Mouse (Mus musculus): Measurements from ENCODE around the gene Zfyve21. TPM values are rescaled to one million over a fixed set of nuclear protein-coding genes. Genes with fewer than 3 reads are reported as not detected.

The Zfyve21 gene
- polyA plus RNA-seq, 1 experiment = 23.8 TPM

DNA sequence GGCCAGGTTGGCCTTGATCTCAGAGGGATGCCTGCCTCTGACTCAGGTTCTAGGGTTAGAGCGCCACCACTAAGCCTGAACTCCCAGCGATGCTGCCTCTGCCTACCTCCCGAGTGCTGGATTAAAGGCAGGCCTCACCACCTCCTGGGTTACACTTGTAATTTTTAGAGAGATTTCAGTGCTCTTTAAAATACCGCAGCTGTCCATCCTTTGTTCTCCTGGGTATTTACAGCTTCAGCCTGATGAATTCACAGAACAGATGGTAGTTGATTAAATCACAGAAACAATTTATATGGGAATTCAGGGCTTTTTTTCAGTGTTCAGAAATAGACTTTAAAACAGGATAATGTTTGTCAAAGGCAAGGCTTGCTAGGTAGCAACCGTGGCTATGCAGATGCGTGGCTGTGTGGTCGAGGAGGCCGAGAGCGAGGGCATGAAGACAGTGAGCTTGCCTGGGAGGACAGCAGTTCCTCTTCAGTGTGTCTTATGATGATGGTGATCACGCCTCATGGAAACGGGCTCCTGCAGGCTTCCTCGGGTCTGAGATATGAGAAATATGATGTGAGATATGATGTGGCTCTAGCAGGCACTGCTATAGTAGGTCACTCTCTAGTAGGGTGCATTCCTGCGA is 22.4 kb upstream of the Zfyve21 start:
- TF ChIP-seq CTCF (IDR thresholded peaks at IDR 0.05; ENCODE audit: control insufficient read depth, insufficient read depth, insufficient replicate concordance, low read depth, low read length) = no peak
- TF ChIP-seq POLR2A (IDR thresholded peaks at IDR 0.05; ENCODE audit: control insufficient read depth, low read depth, low read length) = no peak
- no peaks in the 10 kb centered on the region for H3K4me1 ChIP-seq (ENCODE audit: control insufficient read depth, insufficient read depth, low read length)
- no peak overlapping the region for H3K27ac ChIP-seq (ENCODE audit: control insufficient read depth, insufficient read depth, low read depth, low read length)
- H3K27me3 ChIP-seq (ENCODE audit: control insufficient read depth, insufficient read depth, low read length) = no peaks in the 10 kb centered on the region
- no peaks in the 10 kb centered on the region for H3K36me3 ChIP-seq (ENCODE audit: control insufficient read depth, insufficient read depth, low read length)
- no peak overlapping the region for H3K4me3 ChIP-seq (ENCODE audit: control insufficient read depth, low read depth, low read length)

- no peaks in the 10 kb centered on the region for H3K36me3 ChIP-seq (ENCODE audit: control insufficient read depth, insufficient read depth, low read length)
- H3K4me1 ChIP-seq (ENCODE audit: control insufficient read depth, insufficient read depth, low read length) = no peaks in the 10 kb centered on the region
- H3K27ac ChIP-seq (ENCODE audit: control insufficient read depth, insufficient read depth, low read depth, low read length) = no peak overlapping the region
- no peaks in the 10 kb centered on the region for H3K27me3 ChIP-seq (ENCODE audit: control insufficient read depth, insufficient read depth, low read length)
- H3K4me3 ChIP-seq (ENCODE audit: control insufficient read depth, low read depth, low read length) = no peak overlapping the region
- TF ChIP-seq CTCF (IDR thresholded peaks at IDR 0.05; ENCODE audit: control insufficient read depth, insufficient read depth, insufficient replicate concordance, low read depth, low read length) = no peak
- no peak for TF ChIP-seq POLR2A (IDR thresholded peaks at IDR 0.05; ENCODE audit: control insufficient read depth, low read depth, low read length)
Observed at GRCm38 (mm10) chr12:111794102-111794501, 19.9 kb upstream of the Zfyve21 start.

DNA sequence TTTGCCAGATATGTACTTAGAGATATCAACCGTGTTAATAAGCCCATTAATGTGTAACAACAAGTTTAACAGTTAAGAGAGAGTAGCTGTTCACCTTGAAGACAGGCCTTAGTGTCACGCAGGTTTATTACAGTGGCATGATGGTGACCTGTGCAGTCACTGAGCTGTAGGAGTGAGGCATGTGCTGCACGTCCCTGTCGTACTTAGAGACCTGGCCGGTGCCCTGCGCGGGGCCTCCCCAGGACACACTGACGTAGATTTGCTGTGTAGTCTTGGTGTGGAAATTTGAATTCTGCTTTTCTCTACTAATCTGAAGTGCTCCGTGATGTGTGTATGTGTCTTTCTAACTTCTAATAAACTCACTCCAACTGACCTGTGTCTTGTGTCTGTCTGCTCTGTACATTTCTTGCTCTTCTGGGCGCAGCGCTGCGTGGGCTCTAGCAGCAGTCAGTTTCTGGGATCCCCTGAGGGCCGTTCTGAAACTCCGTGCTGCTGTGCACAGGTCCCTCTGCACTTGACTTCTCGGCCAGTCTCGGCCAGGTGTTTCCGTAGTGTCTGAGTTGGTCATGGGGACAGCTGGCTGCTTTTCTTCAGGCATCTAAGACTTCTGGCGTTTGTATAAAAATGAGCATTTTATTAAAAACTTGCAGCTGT is 19.3 kb upstream of the Zfyve21 start:
- TF ChIP-seq POLR2A (IDR thresholded peaks at IDR 0.05; ENCODE audit: control insufficient read depth, low read depth, low read length) (no peak), CTCF (IDR thresholded peaks at IDR 0.05; ENCODE audit: control insufficient read depth, insufficient read depth, insufficient replicate concordance, low read depth, low read length) (no peak)
- Histone ChIP-seq H3K4me1 (ENCODE audit: control insufficient read depth, insufficient read depth, low read length) (no peaks in the 10 kb centered on the region), H3K4me3 (ENCODE audit: control insufficient read depth, low read depth, low read length) (no peak overlapping the region), H3K27me3 (ENCODE audit: control insufficient read depth, insufficient read depth, low read length) (no peaks in the 10 kb centered on the region), H3K36me3 (ENCODE audit: control insufficient read depth, insufficient read depth, low read length) (no peaks in the 10 kb centered on the region), H3K27ac (ENCODE audit: control insufficient read depth, insufficient read depth, low read depth, low read length) (no peak overlapping the region)

DNA sequence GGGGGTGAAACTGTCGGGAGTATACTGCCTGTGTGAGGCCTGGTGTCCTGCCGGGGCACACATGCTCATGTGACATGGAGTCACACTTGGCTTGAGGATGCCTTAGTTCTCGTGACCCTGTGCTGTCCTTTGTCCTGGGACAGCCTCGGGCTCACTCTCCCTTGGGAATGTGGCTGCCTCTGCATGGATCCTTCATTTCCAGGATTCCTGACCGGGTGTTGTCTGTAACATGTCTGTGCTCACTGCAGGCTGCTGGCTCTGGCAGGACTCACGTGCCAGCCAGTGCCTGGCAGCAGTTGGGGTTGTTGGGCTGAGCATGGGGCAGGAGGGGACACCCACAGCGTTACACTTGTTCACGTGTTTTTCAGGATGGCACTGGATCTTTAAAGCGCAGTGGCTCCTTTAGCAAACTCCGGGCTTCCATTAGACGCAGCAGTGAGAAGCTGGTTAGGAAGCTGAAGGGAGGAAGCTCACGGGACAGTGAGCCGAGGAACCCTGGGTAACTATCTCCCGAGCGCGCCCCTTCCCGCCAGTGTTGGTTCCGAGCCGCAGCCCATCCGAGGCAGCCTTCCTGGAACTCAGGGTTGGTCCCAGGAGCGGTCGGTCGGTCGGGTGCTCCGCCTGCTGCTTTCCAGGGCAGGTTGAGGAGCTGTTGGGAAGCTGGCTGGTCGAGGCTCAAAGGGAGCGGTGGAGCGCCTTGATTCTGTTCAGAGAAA is 18.6 kb upstream of the Zfyve21 start:
- Histone ChIP-seq H3K27me3 (ENCODE audit: control insufficient read depth, insufficient read depth, low read length) (no peaks in the 10 kb centered on the region), H3K4me1 (ENCODE audit: control insufficient read depth, insufficient read depth, low read length) (no peaks in the 10 kb centered on the region), H3K27ac (ENCODE audit: control insufficient read depth, insufficient read depth, low read depth, low read length) (no peak overlapping the region), H3K36me3 (ENCODE audit: control insufficient read depth, insufficient read depth, low read length) (no peaks in the 10 kb centered on the region), H3K4me3 (ENCODE audit: control insufficient read depth, low read depth, low read length) (no peak overlapping the region)
- no peak for TF ChIP-seq CTCF (IDR thresholded peaks at IDR 0.05; ENCODE audit: control insufficient read depth, insufficient read depth, insufficient replicate concordance, low read depth, low read length)
- no peak for TF ChIP-seq POLR2A (IDR thresholded peaks at IDR 0.05; ENCODE audit: control insufficient read depth, low read depth, low read length)

DNA sequence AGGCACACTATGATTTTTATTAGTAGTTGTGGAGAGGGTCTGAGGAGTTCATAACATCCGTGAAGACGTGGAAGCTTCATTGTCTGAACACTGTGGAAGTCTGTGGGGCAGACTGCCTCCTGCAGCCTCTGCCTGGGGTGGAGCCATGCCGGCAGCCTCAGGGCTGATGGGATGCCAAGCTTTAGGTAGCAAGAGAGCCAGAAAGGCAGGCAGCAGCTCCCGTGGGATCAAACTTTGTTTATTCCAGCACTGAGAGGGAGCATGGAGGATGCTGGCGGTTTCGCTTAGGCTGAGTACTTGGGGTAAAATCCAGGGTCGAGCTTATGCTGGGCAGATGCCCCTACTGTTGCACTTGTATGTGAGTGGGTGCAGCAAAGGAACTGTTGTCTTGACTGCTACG is 16.7 kb upstream of the Zfyve21 start:
- no peaks in the 10 kb centered on the region for H3K27me3 ChIP-seq (ENCODE audit: control insufficient read depth, insufficient read depth, low read length)
- no peak for TF ChIP-seq POLR2A (IDR thresholded peaks at IDR 0.05; ENCODE audit: control insufficient read depth, low read depth, low read length)
- no peak for TF ChIP-seq CTCF (IDR thresholded peaks at IDR 0.05; ENCODE audit: control insufficient read depth, insufficient read depth, insufficient replicate concordance, low read depth, low read length)
- H3K36me3 ChIP-seq (ENCODE audit: control insufficient read depth, insufficient read depth, low read length) = no peaks in the 10 kb centered on the region
- H3K4me3 ChIP-seq (ENCODE audit: control insufficient read depth, low read depth, low read length) = no peak overlapping the region
- H3K27ac ChIP-seq (ENCODE audit: control insufficient read depth, insufficient read depth, low read depth, low read length) = no peak overlapping the region
- no peaks in the 10 kb centered on the region for H3K4me1 ChIP-seq (ENCODE audit: control insufficient read depth, insufficient read depth, low read length)

DNA sequence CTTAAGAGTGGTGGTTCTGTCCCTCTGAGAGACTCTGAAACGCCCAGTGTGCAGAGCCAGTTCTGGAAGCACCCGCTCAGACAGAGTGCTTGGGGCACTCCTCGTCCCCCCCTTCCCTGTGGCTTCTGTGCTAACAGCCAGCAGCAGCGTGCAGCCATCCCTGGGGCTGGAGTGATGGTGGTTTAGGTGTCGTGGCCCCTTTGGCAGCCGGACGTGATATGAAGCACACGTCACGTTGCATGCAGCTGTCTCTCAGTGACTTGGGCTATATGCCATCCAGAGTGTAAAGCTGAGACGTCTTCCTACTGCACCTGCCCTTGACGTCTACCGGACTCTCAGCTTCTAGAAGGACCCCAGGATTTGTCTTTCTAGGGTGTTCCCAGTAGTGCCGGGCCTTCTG is 15.5 kb upstream of the Zfyve21 start:
- Histone ChIP-seq H3K27me3 (ENCODE audit: control insufficient read depth, insufficient read depth, low read length) (no peaks in the 10 kb centered on the region), H3K36me3 (ENCODE audit: control insufficient read depth, insufficient read depth, low read length) (no peaks in the 10 kb centered on the region), H3K4me3 (ENCODE audit: control insufficient read depth, low read depth, low read length) (no peak overlapping the region), H3K27ac (ENCODE audit: control insufficient read depth, insufficient read depth, low read depth, low read length) (no peak overlapping the region), H3K4me1 (ENCODE audit: control insufficient read depth, insufficient read depth, low read length) (no peaks in the 10 kb centered on the region)
- no peak for TF ChIP-seq POLR2A (IDR thresholded peaks at IDR 0.05; ENCODE audit: control insufficient read depth, low read depth, low read length)
- TF ChIP-seq CTCF (IDR thresholded peaks at IDR 0.05; ENCODE audit: control insufficient read depth, insufficient read depth, insufficient replicate concordance, low read depth, low read length) = no peak

DNA sequence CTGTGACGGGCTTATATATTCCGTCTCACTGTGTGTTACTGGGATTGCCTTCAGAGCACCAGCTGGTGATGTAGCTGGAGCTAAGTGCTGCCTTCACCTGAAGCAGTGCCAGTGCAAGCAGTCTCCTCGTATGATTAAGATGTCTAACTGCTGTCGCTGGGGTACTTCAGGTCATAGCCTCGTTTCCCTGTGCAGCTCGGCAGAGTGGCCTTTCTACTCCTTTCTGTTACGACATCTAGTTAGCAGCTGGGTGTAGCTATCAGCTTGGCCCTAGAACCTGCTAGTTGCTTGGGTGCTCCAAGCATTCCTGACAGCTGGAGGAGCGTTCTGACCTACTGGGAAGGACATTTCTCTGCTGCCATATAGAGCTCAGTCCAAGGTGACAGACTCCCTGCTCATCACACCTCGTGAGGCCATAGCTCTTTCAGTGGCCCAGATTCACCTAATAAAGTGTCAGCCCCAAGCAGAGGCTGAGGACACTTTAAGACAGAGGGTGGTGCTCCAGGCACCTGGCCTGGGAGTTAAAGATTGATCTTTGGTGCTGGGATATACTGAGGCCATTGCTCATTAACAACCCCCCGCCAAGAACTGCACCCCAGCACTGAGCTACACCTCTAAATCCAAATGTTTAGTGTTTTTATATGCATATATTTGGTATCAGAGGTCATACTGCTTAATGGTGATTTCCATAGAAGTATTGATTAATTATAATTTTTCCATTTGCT is 13.3 kb upstream of the Zfyve21 start:
- Histone ChIP-seq H3K4me1 (ENCODE audit: control insufficient read depth, insufficient read depth, low read length) (no peaks in the 10 kb centered on the region), H3K4me3 (ENCODE audit: control insufficient read depth, low read depth, low read length) (no peak overlapping the region), H3K36me3 (ENCODE audit: control insufficient read depth, insufficient read depth, low read length) (no peaks in the 10 kb centered on the region), H3K27ac (ENCODE audit: control insufficient read depth, insufficient read depth, low read depth, low read length) (no peak overlapping the region), H3K27me3 (ENCODE audit: control insufficient read depth, insufficient read depth, low read length) (no peaks in the 10 kb centered on the region)
- no peak for TF ChIP-seq POLR2A (IDR thresholded peaks at IDR 0.05; ENCODE audit: control insufficient read depth, low read depth, low read length)
- no peak for TF ChIP-seq CTCF (IDR thresholded peaks at IDR 0.05; ENCODE audit: control insufficient read depth, insufficient read depth, insufficient replicate concordance, low read depth, low read length)
